Mouse (Mus musculus) heart, postnatal 0 days (tissue): Measurements from ENCODE around the gene Tmem131l.

Source experiments
- CTCF ChIP-seq: IDR thresholded peaks from 2 replicates; pipeline ENCODE4 v1.5.1; 2016; ENCODE audit warnings: antibody characterized with exemption, control low read depth, low read depth
- EP300 ChIP-seq: IDR thresholded peaks from 2 replicates; pipeline ENCODE4 v1.6.1; 2016; ENCODE audit warnings: antibody characterized with exemption, low read depth

DNA sequence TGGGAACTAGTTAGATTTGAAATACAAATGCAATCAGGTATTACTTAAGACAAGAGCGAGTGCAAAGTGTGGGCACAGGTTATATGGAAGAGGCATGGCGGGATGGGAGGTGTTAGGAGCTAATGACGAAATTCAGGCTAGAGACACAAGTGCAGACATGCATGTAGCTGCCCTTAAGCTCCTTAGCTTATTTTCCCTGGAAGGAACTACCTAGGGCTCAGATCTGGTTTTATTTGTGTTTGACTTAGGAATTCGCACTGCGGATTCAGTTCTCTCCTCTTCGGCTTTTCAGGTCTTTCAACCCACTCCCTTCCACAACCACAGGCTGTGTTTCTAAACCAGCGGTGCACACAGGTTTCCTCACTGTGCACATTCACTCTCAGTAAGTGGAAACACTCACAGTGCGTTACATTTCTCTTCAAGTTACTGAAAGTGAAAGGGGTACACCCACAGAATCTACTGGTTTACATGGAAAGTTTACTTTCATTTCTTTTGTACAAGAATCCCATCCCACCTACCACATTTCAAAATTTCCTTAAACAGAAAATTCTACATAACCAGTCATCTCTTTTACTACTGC, 52.4 kb downstream of the Tmem131l start:
- TF ChIP-seq CTCF (no peak), EP300 (no peak)
